Mouse (Mus musculus): ENCODE measurements around the gene Opcml. TPM values are rescaled to one million over a fixed set of nuclear protein-coding genes. Genes with fewer than 3 reads are reported as not detected.

Gene Opcml
- polyA plus RNA-seq, 1 experiment from 2014 or later: 0.97 TPM

- H3K4me1 ChIP-seq (replicated peaks; ENCODE audit: insufficient read depth, low read length): no peaks in the 10 kb centered on the region
- no peak for ATAC-seq (replicated peaks; ENCODE audit: low FRiP score, low read depth)
These were observed 222.1 kb downstream of the Opcml start for GRCm38 (mm10) chr9:28012664-28013063.

GRCm38 (mm10) chr9:28013192-28013591 is 222.6 kb downstream of the Opcml start:
- WGBS: 27% methylated on average over 3 of the region's 3 CpGs
- Histone ChIP-seq H3K36me3 (ENCODE audit: insufficient read depth, low read length) (no peaks in the 10 kb centered on the region), H3K9me3 (replicated peaks; ENCODE audit: low read length) (no peaks in the 10 kb centered on the region), H3K4me2 (ENCODE audit: low read length) (no peak overlapping the region), H3K4me1 (replicated peaks; ENCODE audit: insufficient read depth, low read length) (no peaks in the 10 kb centered on the region), H3K9ac (ENCODE audit: low read depth, low read length) (no peak overlapping the region), H3K27ac (no peak overlapping the region), H3K4me3 (replicated peaks; ENCODE audit: low read depth, low read length) (no peak overlapping the region), H3K27me3 (ENCODE audit: insufficient read depth, low read length) (no peaks in the 10 kb centered on the region)
- TF ChIP-seq CTCF (IDR thresholded peaks at IDR 0.05; ENCODE audit: low read depth): no peak
- no peak for DNase-seq (ENCODE audit: low spot score)
- no peak for ATAC-seq (replicated peaks; ENCODE audit: low FRiP score, low read depth)

More at GRCm38 (mm10) chr9:28012664-28013063, 222.1 kb downstream of the Opcml start:
- no peak overlapping the region for H3K4me3 ChIP-seq (replicated peaks; ENCODE audit: low read depth, low read length)
- H3K27me3 ChIP-seq (ENCODE audit: insufficient read depth, low read length): no peaks in the 10 kb centered on the region
- WGBS: 67% methylated on average over 7 of the region's 7 CpGs
- no peak overlapping the region for H3K9ac ChIP-seq (ENCODE audit: low read depth, low read length)
- H3K27ac ChIP-seq: no peak overlapping the region
- no peak for DNase-seq (ENCODE audit: low spot score)
- no peaks in the 10 kb centered on the region for H3K36me3 ChIP-seq (ENCODE audit: insufficient read depth, low read length)
- no peak for TF ChIP-seq CTCF (IDR thresholded peaks at IDR 0.05; ENCODE audit: low read depth)
- no peaks in the 10 kb centered on the region for H3K9me3 ChIP-seq (replicated peaks; ENCODE audit: low read length)
- H3K4me2 ChIP-seq (ENCODE audit: low read length): no peak overlapping the region

- no peak overlapping the region for H3K4me3 ChIP-seq (replicated peaks; ENCODE audit: low read depth, low read length)
- TF ChIP-seq CTCF (IDR thresholded peaks at IDR 0.05; ENCODE audit: low read depth): no peak
- no peak overlapping the region for H3K27ac ChIP-seq
- no peaks in the 10 kb centered on the region for H3K36me3 ChIP-seq (ENCODE audit: insufficient read depth, low read length)
- 45% methylated on average over 5 of the region's 5 CpGs for WGBS
- ATAC-seq (replicated peaks; ENCODE audit: low FRiP score, low read depth): no peak
- peak; percentile 2 for DNase-seq (ENCODE audit: low spot score)
- H3K27me3 ChIP-seq (ENCODE audit: insufficient read depth, low read length): no peaks in the 10 kb centered on the region
- no peak overlapping the region for H3K9ac ChIP-seq (ENCODE audit: low read depth, low read length)
- H3K4me1 ChIP-seq (replicated peaks; ENCODE audit: insufficient read depth, low read length): no peaks in the 10 kb centered on the region
- H3K9me3 ChIP-seq (replicated peaks; ENCODE audit: low read length): no peaks in the 10 kb centered on the region
- no peak overlapping the region for H3K4me2 ChIP-seq (ENCODE audit: low read length)
These were observed 237.6 kb downstream of the Opcml start for GRCm38 (mm10) chr9:28028156-28028555.

- Histone ChIP-seq H3K9ac (ENCODE audit: low read depth, low read length) (no peak overlapping the region), H3K36me3 (ENCODE audit: insufficient read depth, low read length) (no peaks in the 10 kb centered on the region), H3K9me3 (replicated peaks; ENCODE audit: low read length) (no peaks in the 10 kb centered on the region), H3K4me2 (ENCODE audit: low read length) (no peak overlapping the region), H3K4me3 (replicated peaks; ENCODE audit: low read depth, low read length) (no peak overlapping the region), H3K27ac (no peak overlapping the region), H3K4me1 (replicated peaks; ENCODE audit: insufficient read depth, low read length) (no peaks in the 10 kb centered on the region), H3K27me3 (ENCODE audit: insufficient read depth, low read length) (no peaks in the 10 kb centered on the region)
- no peak for ATAC-seq (replicated peaks; ENCODE audit: low FRiP score, low read depth)
- 71% methylated on average over 7 of the region's 7 CpGs for WGBS
- DNase-seq (ENCODE audit: low spot score): no peak
- TF ChIP-seq CTCF (IDR thresholded peaks at IDR 0.05; ENCODE audit: low read depth): no peak
These were observed 238.3 kb downstream of the Opcml start for GRCm38 (mm10) chr9:28028788-28029393.

- ATAC-seq (replicated peaks; ENCODE audit: low FRiP score, low read depth) (no peak), DNase-seq (ENCODE audit: low spot score) (no peak)
- H3K36me3 ChIP-seq (ENCODE audit: insufficient read depth, low read length): no peaks in the 10 kb centered on the region
- no peak overlapping the region for H3K9ac ChIP-seq (ENCODE audit: low read depth, low read length)
- no peak overlapping the region for H3K4me3 ChIP-seq (replicated peaks; ENCODE audit: low read depth, low read length)
- H3K27me3 ChIP-seq (ENCODE audit: insufficient read depth, low read length): no peaks in the 10 kb centered on the region
- no peak overlapping the region for H3K4me2 ChIP-seq (ENCODE audit: low read length)
- 88% methylated on average over 2 of the region's 2 CpGs for WGBS
- H3K9me3 ChIP-seq (replicated peaks; ENCODE audit: low read length): no peaks in the 10 kb centered on the region
- TF ChIP-seq CTCF (IDR thresholded peaks at IDR 0.05; ENCODE audit: low read depth): no peak
- H3K27ac ChIP-seq: no peak overlapping the region
- H3K4me1 ChIP-seq (replicated peaks; ENCODE audit: insufficient read depth, low read length): no peaks in the 10 kb centered on the region
These were observed 258.6 kb downstream of the Opcml start for GRCm38 (mm10) chr9:28049157-28049556.

GRCm38 (mm10) chr9:28057171-28057845 is 266.7 kb downstream of the Opcml start:
- DNase-seq (ENCODE audit: low spot score): peak; percentile 12
- no peak for TF ChIP-seq CTCF (IDR thresholded peaks at IDR 0.05; ENCODE audit: low read depth)
- no peak overlapping the region for H3K4me3 ChIP-seq (replicated peaks; ENCODE audit: low read depth, low read length)
- H3K4me2 ChIP-seq (ENCODE audit: low read length): no peak overlapping the region
- 56% methylated on average over 2 of the region's 2 CpGs for WGBS
- ATAC-seq (replicated peaks; ENCODE audit: low FRiP score, low read depth): no peak
- H3K27ac ChIP-seq: no peak overlapping the region
- H3K9me3 ChIP-seq (replicated peaks; ENCODE audit: low read length): no peaks in the 10 kb centered on the region
- H3K9ac ChIP-seq (ENCODE audit: low read depth, low read length): no peak overlapping the region
- no peaks in the 10 kb centered on the region for H3K4me1 ChIP-seq (replicated peaks; ENCODE audit: insufficient read depth, low read length)
- no peaks in the 10 kb centered on the region for H3K27me3 ChIP-seq (ENCODE audit: insufficient read depth, low read length)
- no peaks in the 10 kb centered on the region for H3K36me3 ChIP-seq (ENCODE audit: insufficient read depth, low read length)

Measured in kidney, postnatal 0 days (tissue).